Mouse (Mus musculus) embryonic facial prominence, embryonic 14.5 days (tissue): Measurements from ENCODE around the gene Fem1a. TPM values are rescaled to one million over a fixed set of nuclear protein-coding genes. Genes with fewer than 3 reads are reported as not detected.
A peak's percentile ranks its signal among the peaks of the same experiment; 100 is the strongest.

ENCODE experiments used
- ATAC-seq: fragments of 200-750 bp; cut with Nextera tagmentation; 2 replicates; pipeline ENCODE4 v1.8.0; 2017; ENCODE audit warnings: low read depth, moderate number of reproducible peaks, moderate TSS enrichment
- DNase-seq: peaks from one replicate; pipeline ENCODE4 v3.0.0-alpha.2; 2015; ENCODE audit warnings: low spot score
- H3K27ac ChIP-seq: fragments of 300-500 bp; sonication (generic); replicated peaks from 2 replicates; pipeline ENCODE4 v1.5.1; 2014; ENCODE audit warnings: low read depth, mild to moderate bottlenecking, low read length, moderate library complexity
- H3K27me3 ChIP-seq: fragments of 300-500 bp; sonication (generic); replicated peaks from 2 replicates; pipeline ENCODE4 v1.6.1; 2014; ENCODE audit warnings: low read length; ENCODE audit not compliant: control insufficient read depth, insufficient read depth
- H3K36me3 ChIP-seq: fragments of 300-500 bp; sonication (generic); 2 replicates; pipeline ENCODE4 v1.6.1; 2014; ENCODE audit warnings: low read length, mixed read lengths; ENCODE audit not compliant: control insufficient read depth, insufficient read depth
- H3K4me1 ChIP-seq: fragments of 300-500 bp; sonication (generic); 2 replicates; pipeline ENCODE4 v1.6.1; 2014; ENCODE audit warnings: antibody characterized with exemption, low read length; ENCODE audit not compliant: control insufficient read depth, insufficient read depth
- H3K4me2 ChIP-seq: fragments of 300-500 bp; sonication (generic); 2 replicates; pipeline ENCODE4 v1.6.1; 2014; ENCODE audit warnings: low read depth, mild to moderate bottlenecking, low read length, moderate library complexity, mixed read lengths
- H3K4me3 ChIP-seq: fragments of 300-500 bp; sonication (generic); 2 replicates; pipeline ENCODE4 v1.5.1; 2014; ENCODE audit warnings: low read depth, mild to moderate bottlenecking, low read length
- H3K9ac ChIP-seq: fragments of 300-500 bp; sonication (generic); 2 replicates; pipeline ENCODE4 v1.6.1; 2014; ENCODE audit warnings: low read depth, mild to moderate bottlenecking, low read length, moderate library complexity, mixed read lengths
- H3K9me3 ChIP-seq: fragments of 300-500 bp; sonication (generic); 2 replicates; pipeline ENCODE4 v1.6.1; 2016; ENCODE audit warnings: low read length; ENCODE audit not compliant: control insufficient read depth
- WGBS: fragments of 180-500 bp; shearing (Covaris S2); extraction: QIAGEN DNeasy Blood & Tissue Kit; methylation state at CpG from one replicate; pipeline ENCODE4 v1.1.7; 2014; 5-methylcytosine and 5-hydroxymethylcytosine counted together
- polyA plus RNA-seq: library from polyadenylated mRNA; unstranded; fragments of >200 nt; fragmentation: Nextera tagmentation; extraction: Ambion mirVana; gene quantifications from 2 replicates; pipeline ENCODE4 v1.2.1, GENCODE M21; 2014

Fem1a gene
- polyA plus RNA-seq, 1 experiment from 2014 or later: 20.5 TPM

DNA sequence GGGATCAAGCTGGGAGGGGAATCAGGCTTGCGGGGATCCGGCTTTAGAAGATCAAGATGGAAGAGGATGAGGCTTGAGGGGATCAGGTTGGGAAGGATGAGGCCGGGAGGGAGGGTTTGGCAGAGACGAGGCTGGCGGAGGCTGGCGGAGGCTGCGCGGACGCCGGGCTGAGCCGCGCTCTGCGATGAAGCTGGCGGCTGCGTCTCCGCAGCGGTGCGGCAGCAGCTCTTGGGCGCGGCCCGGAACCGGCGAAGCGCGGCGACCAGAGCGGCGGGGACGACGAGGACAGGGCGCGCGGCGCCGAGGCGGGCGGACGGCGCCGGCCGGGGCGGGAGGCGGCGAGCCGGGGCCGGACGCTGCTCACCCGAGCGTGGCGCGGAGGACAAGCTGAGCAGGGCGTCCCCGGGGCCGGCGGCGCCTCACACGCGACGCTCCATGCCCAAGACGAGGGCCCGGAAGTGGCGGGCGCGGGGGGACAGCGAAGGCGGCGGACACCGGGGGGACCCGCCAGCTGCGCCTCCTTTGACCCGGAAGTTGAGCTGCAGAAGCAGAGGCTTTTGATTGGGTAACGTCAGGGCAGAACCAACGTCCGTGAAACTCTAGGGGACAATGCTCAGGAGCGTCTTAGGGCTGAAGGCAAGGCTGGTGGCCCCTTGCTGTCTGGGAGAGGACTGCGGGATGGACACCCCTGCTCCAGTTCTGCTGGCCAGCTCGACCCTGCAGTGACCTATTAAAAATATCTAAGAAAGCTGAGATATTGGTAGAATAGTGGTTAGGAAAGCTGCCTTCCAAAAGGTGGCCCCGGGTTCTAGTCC lies 38.0 kb upstream of the Fem1a start, which contains the start of gene Dpp9:
Gene Dpp9 (minus strand): TSS at position 529 of the 815 bp plus-strand sequence.
- H3K27ac ChIP-seq: peak within 1 kb of the TSS; percentile 82
- H3K4me2 ChIP-seq: peak within 1 kb of the TSS; percentile 69
- peak within 1 kb of the TSS; percentile 75 for H3K4me3 ChIP-seq
- WGBS: 1% methylated on average over 31 of the region's 78 CpGs
- peaks cover 15% of the 10 kb centered on the region for H3K4me1 ChIP-seq
- H3K36me3 ChIP-seq: no peaks in the 10 kb centered on the region
- H3K9ac ChIP-seq: peak within 1 kb of the TSS; percentile 83
- no peaks in the 10 kb centered on the region for H3K9me3 ChIP-seq
- H3K27me3 ChIP-seq: no peaks in the 10 kb centered on the region
- DNase-seq (peak; percentile 99), ATAC-seq (peak; percentile 99)

DNA sequence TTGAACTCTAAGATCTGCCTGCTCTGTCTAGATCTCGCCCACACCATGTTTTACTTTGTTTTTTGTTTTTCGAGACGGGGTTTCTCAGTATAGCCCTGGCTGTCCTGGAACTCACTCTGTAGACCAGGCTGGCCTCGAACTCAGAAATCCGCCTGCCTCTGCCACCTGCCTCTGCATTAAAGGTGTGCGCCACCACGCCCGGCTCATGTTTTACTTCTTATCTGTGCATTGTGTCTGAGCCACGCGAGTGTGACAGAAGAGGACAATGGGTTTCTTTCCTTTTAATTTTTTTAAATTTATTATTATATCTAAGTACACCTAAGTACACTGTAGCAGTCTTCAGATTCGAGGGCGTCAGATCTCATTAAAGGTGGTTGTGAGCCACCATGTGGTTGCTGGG lies 37.4 kb upstream of the Fem1a start:
- H3K9me3 ChIP-seq: no peaks in the 10 kb centered on the region
- no peak for ATAC-seq
- WGBS: 43% methylated on average over 12 of the region's 12 CpGs
- peak overlapping the region; percentile 82 for H3K27ac ChIP-seq
- H3K4me2 ChIP-seq: peak overlapping the region; percentile 69
- peak overlapping the region; percentile 75 for H3K4me3 ChIP-seq
- no peaks in the 10 kb centered on the region for H3K27me3 ChIP-seq
- H3K9ac ChIP-seq: peak overlapping the region; percentile 83
- no peak for DNase-seq
- H3K36me3 ChIP-seq: no peaks in the 10 kb centered on the region
- H3K4me1 ChIP-seq: peaks cover 15% of the 10 kb centered on the region

DNA sequence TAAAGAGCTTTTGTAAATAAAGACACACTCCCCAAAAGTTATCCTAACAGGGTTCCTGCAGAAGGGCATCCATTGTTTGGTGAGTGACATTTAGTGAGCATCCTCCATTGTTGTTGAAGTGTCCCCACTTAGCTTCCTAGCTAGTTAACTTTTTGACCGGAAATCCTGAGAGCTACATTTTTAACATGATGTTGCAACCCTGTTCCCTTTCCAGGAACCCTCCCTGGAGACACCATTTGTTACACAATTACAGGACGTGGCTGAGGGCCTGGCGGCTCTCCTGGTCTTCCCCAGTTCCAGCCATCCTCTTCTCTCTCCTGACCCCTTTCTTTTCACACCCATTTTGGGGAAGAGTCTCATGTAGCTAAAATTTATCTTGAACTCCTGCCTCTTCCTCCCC lies 36.8 kb upstream of the Fem1a start:
- no peaks in the 10 kb centered on the region for H3K27me3 ChIP-seq
- H3K9me3 ChIP-seq: no peaks in the 10 kb centered on the region
- DNase-seq: peak; percentile 25
- 54% methylated on average over 3 of the region's 3 CpGs for WGBS
- H3K4me1 ChIP-seq: peaks cover 15% of the 10 kb centered on the region
- no peaks in the 10 kb centered on the region for H3K36me3 ChIP-seq
- 0 out of 2 replicates have a peak overlapping the region, but pooled peaks have one; percentile 75 for H3K4me3 ChIP-seq
- no peak overlapping the region for H3K4me2 ChIP-seq
- H3K27ac ChIP-seq: no peak overlapping the region
- ATAC-seq: no peak
- H3K9ac ChIP-seq: no peak overlapping the region

DNA sequence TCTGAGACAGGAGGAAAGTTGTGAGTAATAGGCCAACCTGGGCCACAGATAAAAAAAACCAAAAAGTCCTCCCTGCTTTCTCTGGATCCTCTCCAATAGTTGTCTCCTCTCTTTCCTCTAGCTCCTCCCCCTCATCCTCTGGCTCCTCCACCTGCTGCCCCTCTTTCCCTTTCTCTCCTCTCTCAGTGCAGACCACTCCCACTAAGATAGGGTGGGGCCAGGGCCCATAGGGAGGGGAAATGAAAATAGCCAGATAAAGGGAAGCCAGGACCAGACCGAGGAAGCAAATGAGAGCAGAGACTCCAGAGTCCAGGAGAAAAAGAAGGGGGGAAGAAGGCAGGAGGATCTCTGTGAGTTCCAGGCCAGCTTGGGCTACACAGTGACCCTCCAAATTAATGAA lies 31.7 kb upstream of the Fem1a start:
- ATAC-seq: no peak
- 33% methylated on average over 1 of the region's 1 CpGs for WGBS
- DNase-seq: no peak
- Histone ChIP-seq H3K4me1 (no peaks in the 10 kb centered on the region), H3K4me3 (no peak overlapping the region), H3K27ac (no peak overlapping the region), H3K4me2 (no peak overlapping the region), H3K9ac (no peak overlapping the region), H3K36me3 (no peaks in the 10 kb centered on the region), H3K27me3 (no peaks in the 10 kb centered on the region), H3K9me3 (no peaks in the 10 kb centered on the region)

DNA sequence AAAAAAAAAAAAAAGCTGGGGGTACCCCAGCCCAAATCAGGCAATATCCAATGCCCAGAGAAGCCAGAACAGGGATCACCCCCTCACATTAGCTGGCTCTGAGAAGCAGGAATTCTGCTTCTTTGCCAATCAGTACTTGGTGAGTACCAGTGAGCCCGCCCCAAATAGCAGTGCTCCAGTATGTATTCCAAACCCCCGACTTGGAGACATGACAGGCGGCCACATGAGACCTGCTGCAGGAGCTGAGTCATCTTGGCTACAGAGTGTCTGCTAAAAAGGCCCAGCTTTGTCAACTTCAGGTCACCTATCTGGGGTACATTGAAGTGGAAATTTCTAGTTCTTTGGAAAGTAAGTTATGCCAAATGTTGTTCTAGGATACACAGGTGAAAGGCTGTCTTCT lies 30.0 kb upstream of the Fem1a start:
- Histone ChIP-seq H3K9ac (no peak overlapping the region), H3K27me3 (no peaks in the 10 kb centered on the region), H3K36me3 (no peaks in the 10 kb centered on the region), H3K4me3 (no peak overlapping the region), H3K9me3 (no peaks in the 10 kb centered on the region), H3K27ac (no peak overlapping the region), H3K4me1 (no peaks in the 10 kb centered on the region), H3K4me2 (no peak overlapping the region)
- ATAC-seq: no peak
- 74% methylated on average over 3 of the region's 3 CpGs for WGBS
- no peak for DNase-seq

DNA sequence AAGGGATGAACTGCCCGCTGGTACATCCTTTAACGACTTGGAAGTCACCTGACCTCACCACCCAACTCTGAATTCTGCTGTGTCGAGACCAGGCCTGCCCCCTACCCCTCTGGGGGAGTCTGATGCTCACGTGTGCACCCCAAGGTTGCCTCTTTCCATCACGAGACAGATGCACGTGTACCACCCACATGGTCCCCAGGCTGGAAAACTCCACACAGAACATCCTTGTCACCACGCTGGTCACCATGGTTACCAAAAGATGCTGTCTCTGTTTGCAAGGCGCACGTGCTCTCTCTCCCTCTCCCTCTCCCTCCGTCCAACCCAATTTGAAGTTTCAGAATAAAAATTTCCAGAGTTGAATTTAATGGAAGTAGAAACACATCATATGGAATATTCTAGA lies 26.7 kb upstream of the Fem1a start:
- H3K27ac ChIP-seq: no peak overlapping the region
- no peak overlapping the region for H3K4me2 ChIP-seq
- DNase-seq (no peak), ATAC-seq (no peak)
- H3K9ac ChIP-seq: no peak overlapping the region
- H3K36me3 ChIP-seq: no peaks in the 10 kb centered on the region
- WGBS: 56% methylated on average over 10 of the region's 10 CpGs
- no peak overlapping the region for H3K4me3 ChIP-seq
- no peaks in the 10 kb centered on the region for H3K4me1 ChIP-seq
- H3K27me3 ChIP-seq: no peaks in the 10 kb centered on the region
- H3K9me3 ChIP-seq: no peaks in the 10 kb centered on the region

DNA sequence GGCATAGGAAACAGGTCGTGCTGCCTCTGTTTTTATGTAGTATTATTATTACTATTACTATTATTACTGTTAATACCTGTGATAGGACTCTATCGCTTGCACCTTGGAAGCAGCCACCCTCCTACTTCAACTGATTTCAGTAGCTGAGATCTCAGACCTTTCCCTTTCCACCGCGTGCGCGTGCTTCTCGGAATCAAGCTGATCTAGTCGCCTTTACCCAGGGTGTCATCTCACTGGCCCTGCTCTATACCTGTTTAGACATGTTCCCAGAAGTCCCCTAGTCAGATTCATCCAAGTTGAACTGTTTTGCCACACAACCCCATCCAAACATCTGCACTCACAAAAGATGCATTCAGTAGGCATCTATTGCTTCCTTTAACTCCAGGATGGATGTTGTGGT lies 23.2 kb upstream of the Fem1a start:
- DNase-seq (no peak), ATAC-seq (no peak)
- 56% methylated on average over 8 of the region's 8 CpGs for WGBS
- Histone ChIP-seq H3K27me3 (no peaks in the 10 kb centered on the region), H3K4me2 (peak overlapping the region; percentile 12; the same call in 1 of the 2 replicates), H3K9me3 (no peaks in the 10 kb centered on the region), H3K36me3 (no peaks in the 10 kb centered on the region), H3K27ac (no peak overlapping the region), H3K4me3 (no peak overlapping the region), H3K4me1 (no peaks in the 10 kb centered on the region), H3K9ac (no peak overlapping the region)

DNA sequence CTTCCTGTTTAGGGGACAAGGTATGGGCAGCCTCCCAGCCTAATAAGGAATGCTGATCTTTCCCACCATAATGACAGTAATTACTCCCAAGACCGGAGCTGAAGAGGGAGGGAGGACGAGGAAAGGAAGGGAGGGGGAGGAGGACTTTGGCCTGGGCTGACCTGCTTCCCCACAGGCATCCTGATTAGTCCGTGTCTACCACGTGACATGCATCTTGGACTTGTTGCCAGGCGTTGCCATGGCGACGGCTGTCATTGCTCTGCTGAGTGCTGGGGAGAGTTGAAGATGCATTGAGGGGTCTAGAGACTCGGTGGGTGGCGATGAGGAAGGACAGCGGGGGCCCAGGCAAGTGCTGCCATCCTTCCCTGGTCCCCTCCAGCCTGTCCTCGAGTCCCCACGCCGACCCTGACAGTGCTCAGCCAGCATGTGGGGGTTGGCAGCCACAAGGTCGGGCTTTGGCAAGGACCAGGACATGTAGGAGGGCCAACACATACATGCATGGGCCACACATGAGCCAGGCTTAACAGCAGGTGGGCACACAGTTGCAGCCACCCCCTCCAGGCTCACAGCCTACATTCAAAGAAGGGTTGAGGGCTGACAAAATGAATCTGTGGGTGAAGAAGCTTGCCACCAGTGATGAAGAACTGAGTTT lies 22.7 kb upstream of the Fem1a start:
- Histone ChIP-seq H3K4me2 (peak overlapping the region; percentile 12; the same call in 1 of the 2 replicates), H3K27me3 (no peaks in the 10 kb centered on the region), H3K4me1 (no peaks in the 10 kb centered on the region), H3K4me3 (no peak overlapping the region), H3K9me3 (no peaks in the 10 kb centered on the region), H3K36me3 (no peaks in the 10 kb centered on the region), H3K27ac (no peak overlapping the region), H3K9ac (no peak overlapping the region)
- WGBS: 4% methylated on average over 13 of the region's 14 CpGs
- peak; percentile 82 for DNase-seq
- ATAC-seq: peak; percentile 86
